Mouse (Mus musculus) spleen, postnatal 10 days (tissue): ENCODE measurements around the gene Lama5.
"Not testable (repeated sequence)": the region's sequence is repeated elsewhere in the genome, so short reads cannot be mapped to it uniquely, and the experiment has no call there.

Source experiments
- DNase-seq, 2 experiments: peaks; one replicate each; pipeline ENCODE4 v3.0.0; 2021 to 2022; ENCODE audit warnings: low spot score in 2 of 2

The Lama5 gene

DNA sequence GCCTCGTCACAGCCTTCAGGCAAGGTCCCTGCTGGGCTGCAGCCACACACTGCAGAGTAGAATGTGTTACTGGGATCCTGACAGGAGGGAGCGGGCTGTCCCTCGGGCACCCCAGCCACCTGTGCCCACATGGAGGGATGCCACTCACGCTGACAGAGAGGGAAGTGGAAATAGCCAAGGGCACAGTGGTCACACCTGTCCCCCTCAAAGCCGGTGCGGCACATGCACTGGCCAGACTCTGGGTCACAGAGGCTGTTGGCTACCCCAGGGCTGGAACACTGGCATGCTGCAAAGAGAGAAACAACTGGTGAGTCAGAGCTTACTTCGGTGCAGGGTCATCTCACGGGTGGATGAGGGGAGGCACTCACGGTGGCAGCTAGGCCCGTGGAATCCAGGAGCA, 26.9 kb downstream of the Lama5 start:
- DNase-seq, result no peak

DNA sequence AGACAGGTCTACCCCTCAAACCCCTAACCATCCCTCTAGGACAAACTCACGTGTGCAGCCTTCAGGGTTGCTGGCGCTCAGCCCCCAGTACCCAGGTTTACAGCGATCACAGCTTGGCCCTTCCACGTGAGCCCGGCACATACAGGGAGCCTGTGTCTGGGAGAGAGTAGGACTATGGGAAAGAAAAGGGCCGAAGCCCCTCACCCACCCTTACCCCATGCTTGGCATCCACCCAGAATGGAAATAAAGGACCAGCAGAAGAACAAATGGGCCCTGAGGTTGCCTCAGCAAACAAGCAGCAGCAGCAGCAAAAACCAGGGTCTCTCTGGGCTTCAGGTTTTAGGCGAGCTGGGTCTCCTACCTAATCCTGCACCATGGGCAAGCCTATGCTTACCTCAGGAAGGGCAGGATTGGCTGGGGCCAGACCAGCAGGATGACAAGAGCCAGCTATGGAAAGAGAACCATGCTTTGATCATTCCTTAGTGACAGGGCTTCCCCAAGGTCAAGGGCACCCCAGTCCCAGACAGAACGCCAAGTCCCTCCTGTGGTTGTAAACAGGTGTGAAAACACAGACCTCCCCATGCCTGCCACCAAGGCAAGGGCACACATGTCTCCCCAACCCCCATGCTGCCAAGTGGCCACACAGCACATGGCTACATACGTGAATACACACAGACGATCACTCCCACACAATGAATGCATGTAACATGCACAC, 28.2 kb downstream of the Lama5 start:
- no peak for DNase-seq

DNA sequence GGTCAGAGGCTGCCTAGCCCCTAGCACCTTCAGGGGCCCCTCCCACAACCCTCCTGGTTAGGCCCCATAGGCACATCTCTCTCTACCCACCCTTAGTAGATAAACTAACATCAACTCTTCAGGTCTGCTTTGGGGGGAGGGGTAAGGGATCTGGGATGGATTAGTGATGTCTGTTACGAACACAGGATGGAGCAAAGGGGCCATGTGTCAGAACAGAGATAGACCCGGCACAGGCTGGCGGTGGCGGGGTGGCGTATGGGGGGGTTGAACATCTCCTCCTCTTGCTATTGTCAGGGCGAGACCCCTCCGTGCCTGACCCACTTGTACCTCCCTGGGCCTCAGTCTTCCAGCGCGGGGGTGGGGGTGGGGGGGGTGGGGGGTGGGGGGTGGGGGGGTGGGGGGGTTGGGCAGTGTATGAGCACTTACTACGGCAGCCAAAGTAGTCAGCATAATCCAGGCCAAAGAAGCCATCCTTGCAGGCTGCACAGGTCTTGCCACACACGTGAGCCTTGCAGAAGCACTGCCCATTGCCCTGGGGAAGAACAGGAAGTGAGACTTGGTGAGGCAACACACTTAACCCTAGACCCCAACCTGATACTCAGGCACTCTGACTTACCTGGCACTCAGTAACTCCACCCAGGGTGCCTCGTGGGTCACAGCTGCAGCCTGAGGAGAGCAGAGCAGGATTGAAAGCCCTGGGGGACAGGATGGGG, 28.9 kb downstream of the Lama5 start:
- DNase-seq, result no peak

DNA sequence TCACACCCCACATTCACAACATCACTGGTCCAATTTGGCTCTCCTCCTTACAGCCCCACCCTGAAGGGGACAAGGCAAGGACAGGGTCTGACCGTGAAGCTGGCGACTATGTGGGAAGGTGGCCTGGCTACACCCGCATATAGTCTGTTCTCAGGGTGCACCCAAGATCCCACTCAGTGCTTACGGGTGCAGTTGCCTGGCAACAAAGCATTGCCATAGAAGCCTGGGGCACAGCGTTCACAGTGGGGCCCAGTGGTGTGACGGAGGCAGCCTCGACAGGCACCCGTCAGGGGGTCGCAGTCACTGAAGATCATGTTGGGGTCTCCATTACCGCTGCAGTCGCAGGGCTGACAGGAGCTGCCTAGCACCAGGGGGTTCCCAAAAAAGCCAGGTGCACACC, 38.3 kb downstream of the Lama5 start:
- no peak for DNase-seq

DNA sequence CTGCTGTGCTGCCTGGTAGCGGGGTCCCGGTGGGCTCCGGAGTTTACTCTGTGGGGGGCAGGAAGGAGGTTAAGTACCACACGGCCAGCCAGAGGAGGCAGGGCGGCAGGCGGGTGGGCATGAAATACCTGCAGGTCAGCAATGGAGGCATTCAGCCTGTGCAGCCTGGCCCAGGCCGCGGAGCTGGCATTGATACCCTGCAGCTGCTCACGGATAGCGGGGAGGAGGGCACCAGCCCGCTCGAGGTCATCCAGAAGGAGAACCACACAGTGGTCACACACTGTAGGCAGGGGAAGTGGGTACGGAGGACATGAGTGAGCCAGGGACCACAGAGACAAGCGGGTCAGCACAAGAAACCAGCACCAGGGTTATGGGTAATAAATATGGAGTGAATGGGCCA, 40.0 kb downstream of the Lama5 start:
- DNase-seq, result no peak

DNA sequence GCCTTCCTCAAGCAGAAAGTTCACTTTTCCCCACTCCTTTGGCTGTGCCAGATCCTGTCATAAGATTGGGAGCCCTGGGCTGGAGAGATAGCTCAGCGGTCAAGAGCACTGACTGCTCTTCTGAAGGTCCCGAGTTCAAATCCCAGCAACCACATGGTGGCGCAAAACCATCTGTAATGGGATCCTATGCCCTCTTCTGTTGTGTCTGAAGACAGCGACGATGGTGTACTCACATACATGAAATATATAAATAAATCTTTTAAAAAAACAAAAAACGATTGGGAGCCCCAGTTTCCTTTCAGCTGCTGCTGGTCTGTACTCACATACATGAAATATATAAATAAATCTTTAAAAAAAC, 40.9 kb downstream of the Lama5 start:
- DNase-seq, result no peak

DNA sequence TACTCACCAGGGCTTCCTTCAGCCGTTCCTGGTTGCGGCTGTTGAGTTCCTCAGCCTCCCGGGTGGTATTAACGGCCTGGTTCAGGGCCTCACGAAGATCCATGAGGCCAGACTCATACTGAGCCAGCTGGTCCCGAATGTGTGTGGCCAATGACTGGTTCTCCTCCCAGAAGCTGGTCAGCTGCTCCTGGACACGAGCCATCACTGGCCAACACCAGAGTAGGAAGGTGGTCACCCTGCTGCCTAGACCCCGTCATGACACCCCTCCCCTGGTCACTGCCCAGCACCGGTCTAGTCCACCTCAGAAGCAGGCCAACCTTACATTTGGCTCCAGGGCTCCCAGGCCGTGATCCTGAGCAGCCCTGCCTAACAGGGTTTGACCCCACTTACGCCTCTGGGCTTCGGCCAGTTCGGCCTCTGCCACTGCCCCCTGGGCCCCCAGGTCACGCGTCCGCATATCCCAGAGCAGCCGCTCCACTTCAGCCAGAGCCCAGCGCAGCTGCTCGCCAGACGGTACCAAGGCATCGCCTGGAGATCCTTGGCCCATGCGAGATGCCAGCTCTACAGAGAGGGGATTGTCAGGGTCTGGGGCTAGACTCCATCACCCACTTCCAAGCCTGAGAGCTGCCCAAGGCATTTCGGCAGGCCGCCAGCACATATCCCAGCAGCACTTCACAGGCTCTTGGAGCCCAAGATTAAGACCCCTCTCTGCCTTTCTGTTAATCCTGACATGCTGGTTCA, 41.5 kb downstream of the Lama5 start:
- no peak for DNase-seq

DNA sequence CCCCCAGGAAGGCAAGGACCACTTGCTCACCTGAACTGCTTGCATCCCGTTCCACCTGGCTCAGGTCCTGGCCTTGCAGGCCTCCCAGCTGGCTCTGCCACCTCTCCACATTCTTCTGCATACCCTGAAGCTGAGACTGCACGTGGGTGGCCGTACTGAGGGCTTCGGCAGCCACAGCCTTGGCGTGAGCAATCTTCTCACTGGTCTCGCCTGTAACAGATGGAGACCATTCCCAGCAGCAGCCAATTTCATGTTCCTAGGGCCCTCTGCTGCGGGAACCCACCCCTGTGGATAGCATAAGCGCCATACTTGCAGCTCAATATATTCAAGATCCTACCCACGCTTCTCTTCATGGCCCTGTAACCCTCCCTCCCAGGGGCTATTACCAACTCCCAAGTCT, 44.1 kb downstream of the Lama5 start:
- DNase-seq, result no peak

DNA sequence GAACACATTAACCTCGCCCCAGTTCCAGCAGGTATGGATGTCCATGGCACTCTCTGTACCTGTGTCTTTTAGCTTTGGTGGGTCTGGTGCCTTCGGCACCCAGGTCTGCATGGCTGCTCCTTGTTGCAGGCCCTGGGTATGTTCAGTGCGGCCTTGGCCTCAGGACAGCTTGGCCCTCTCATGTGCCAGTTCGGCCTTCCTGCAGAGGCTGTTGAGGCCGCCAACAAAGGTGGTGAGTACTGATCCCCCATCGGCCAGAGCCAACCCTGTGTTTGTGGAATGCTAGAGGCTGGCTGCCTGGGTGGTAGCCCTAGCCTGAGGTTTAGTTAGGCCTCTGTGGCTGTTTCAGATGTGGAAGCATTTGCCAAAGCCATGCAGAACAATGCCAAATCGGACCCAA, 49.9 kb downstream of the Lama5 start:
- DNase-seq, result no peak

DNA sequence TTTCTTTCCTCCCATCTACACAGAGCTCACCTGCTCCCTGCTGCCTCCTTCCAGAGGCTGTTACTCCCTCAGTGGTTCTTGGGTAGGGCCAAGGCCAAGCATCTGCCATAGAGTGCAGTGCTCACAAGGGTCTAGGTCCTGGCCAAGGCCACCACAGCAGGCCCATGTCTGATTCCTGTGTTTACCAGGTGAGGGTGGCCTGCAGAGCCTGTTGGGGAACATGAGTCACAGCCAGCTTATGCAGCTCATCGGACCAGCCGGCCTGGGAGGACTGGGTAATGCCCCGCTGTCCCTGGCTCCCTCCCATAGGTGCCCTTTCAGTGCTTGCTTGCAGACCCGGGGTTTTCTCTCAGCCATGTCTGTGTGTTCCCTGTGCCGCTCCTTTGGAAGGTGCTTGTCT, 51.5 kb downstream of the Lama5 start:
- no peak for DNase-seq

DNA sequence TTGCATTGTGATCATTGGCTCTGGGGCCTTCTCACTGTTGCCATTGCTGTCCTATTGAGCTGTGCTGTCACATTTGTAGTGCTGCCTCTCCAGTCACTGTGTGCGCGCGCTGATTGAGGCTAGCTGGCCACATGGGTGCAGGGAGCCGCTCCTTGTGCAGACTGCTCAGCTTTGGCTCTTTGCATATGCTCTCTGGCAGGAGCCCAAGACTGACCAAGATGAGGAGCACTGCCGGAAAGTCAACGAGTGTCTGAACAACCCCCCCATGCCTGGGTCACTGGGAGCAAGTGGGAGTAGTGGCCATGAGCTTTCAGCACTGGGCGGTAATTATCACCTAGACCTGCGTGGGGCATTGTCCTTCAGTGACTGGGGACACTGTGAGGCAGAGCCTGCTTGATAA, 51.9 kb downstream of the Lama5 start:
- DNase-seq, result not testable (repeated sequence)

DNA sequence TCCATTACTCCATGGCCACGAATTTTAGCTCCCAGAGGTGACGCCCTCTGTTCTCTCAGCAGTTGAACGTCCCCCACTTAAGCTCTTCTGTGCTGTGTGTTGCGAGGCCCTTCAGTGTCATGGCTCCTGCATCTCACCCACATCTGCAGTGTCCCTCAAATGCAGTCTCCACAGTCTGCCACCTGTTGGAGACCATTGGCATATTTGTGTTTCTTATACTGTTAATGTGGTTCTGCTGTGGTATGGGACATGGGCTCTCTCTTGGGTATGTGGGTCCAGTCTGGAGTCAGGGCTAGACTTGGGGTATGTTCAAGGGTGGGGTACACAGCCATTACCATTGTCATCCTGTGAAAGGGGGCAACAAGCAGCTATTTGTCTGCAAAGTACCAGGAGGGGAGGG, 52.5 kb downstream of the Lama5 start:
- no peak for DNase-seq

DNA sequence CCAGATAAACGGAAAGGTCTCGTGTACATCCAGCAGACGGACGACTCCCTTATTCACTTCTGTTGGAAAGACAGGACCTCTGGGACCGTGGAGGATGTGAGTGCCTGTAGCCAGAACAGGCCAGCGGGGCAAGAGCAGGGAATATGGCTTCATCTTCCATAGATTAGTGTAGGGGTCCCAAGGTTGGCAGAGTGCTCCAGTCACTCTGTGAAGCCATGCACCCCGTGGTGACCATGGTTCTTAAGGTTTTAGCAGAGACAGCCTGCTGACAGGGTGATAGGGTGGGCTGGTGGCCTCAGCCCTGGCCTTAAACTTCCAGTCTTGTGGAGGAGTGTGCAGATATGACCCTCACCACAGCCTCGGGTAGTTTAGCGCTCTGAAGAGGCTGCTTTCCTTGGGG, 53.5 kb downstream of the Lama5 start:
- no peak for DNase-seq

DNA sequence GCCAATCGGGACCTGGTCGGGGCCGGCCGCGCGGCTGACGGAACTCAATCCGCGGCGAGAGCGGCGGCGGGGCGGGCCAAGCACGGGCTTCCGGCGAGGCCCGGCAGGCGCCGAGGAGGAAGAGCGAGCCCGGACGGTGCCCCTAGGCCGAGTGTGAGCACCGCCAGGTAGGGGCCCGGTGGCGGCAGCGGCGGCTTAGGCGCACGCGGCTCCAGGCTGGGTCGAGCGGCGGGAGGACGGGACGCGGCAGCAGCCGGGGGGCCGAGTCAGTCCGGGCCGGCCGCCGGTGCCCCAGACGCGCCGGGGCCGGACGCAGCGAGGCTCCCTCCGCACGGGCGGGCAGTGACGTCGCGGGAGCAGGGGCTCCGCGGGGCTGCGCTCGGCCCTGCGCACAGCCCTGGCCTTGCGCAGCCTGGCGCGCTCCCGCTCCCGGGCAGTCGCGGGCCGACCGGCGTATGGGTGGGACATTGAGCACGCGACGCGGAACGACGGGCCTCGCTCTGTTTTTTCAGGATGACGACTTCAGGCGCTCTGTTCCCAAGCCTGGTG, 54.1 kb downstream of the Lama5 start:
- DNase-seq, result no peak

DNA sequence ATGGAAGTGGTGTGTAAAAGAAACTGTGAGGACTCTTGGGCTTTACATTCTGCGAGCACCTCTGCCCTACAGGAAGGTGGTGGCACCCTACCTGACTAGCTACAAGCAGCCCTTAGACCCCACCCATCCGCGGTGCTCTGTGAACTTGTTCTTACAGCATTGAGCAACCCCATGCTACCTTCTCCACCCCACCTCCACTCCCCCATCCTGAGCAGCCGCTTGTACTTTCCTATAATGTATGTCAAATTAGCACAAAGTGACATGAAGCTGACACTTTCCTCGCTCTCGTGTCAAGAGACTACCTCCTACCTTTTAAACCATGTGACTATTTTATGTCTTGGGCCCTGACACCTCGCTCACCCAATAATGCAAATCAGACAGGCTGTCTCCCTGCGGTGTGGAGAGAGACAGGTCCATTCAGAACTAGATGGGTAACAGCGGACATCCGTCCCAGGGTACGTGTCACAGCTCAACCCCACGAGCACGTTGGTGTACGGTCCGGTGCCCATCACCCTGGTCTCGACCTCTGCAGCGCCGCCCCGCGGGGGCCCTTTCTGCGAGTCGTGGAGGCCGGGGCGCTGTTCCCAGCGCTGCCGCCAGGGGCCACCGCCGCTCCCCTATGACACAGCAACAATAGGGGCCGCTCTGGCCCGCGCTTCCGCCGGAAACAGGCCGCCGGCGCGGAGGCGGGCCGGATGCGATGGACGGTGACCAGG, 54.7 kb downstream of the Lama5 start, which contains the start of gene Adrm1:
Gene Adrm1, plus strand, starts transcription at position 680 of the 716 bp plus-strand sequence.
- peak; percentile 97 for DNase-seq

DNA sequence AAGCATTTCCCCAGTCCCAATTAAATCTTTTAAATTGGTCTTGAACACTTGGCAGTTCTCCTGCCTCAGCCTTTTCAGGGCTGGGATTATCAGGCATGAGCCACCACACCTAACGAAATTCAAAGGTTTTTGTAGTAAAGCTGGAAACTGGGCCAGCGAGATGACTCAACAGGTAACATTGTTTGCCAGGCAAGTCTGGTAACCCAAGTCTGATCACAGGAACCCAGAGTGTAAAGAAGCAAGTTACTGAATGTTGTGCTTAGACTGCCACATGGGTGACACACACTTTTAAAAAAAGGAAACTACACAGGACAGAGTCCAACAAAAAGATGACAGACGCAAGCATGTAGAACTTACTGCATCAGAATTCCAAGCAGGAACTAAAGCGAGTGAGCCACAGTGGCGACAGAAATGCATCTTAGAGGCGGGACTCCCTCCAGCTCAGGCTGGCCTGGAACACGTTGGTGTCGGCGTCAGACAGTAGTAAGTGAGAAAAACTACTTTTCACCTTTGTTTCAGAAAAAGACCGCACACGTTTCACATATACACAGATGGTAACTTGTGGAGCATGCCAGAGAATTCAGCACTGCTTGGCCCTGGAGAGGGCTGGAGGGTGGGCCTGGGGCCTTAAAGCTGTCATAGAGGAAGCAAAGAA, 55.4 kb downstream of the Lama5 start:
- DNase-seq, result no peak

DNA sequence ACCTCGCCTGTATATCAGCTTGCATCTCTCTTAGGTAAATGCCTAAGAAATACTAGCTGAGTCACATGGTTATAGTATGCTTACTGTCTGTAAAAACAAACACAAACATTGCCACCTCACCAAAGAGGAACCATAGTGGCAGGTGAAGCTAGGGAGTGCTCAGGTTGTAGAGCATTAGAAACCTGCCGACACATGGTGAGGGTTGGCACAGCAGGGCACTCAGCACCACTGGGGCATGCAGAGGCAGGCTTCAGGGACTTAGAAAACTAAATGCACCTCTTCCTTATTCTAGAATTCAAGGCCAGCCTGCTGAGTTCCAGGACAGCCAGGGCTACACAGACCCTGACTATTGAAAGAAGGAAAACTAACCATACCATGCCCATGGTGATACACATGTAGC, 58.8 kb downstream of the Lama5 start:
- no peak for DNase-seq

DNA sequence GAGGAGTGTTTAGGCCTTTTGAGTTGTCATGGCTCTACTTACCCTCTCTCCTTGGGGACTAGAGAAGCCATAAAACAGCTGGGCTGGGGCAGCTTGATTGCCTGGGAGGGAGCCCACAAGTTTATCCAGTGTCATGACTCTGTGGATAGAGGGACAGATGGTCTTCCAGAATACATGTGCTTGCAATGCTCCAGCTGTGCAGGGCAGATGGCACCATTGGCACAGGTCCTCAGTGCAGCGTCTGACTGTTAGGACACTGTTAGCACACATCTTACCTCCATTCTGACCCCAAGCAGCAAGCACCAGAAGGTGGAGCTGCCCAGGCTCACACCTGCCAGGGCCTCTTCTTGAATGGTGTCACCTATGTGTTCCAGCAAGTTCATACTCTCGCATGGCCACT, 59.8 kb downstream of the Lama5 start:
- DNase-seq, result no peak

DNA sequence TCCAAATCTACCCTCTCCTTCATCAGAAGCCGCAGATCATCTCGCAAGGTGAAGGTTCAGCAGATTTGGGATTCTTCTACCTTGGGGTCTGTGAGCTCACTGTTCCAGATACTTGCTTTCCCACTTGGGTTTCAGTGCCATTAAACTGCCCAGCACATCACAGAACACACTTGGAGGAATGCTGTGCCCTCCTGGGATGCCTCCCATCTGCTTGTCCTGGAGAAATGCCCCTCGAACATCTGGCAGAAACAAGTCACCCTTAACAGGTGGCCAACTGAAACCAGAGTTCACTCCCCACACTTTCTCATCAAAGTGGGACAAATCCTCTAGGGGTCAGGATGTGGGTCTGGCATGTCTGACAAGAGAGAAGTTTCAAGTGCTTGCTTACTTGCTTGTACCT, 67.0 kb downstream of the Lama5 start:
- no peak for DNase-seq

DNA sequence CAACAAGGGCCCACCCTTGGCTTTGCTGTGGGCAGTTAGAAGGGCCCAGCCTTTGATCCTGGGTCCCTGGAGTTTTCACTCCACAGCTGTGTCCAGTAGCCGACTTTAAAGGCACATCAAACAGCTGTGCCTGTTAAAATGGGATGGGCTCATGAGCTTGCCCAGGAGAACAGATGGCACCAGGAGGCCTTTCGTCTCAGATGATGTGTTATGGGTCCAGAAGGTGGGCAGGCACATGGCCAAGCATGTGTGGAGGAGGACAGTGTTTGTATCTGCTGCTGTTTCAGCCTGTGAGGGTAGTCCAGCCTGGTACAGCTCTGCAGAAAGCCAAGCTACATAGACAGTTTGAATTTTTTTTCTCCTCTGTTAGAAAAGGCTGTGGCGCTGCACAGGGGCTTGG, 70.9 kb downstream of the Lama5 start:
- no peak for DNase-seq

DNA sequence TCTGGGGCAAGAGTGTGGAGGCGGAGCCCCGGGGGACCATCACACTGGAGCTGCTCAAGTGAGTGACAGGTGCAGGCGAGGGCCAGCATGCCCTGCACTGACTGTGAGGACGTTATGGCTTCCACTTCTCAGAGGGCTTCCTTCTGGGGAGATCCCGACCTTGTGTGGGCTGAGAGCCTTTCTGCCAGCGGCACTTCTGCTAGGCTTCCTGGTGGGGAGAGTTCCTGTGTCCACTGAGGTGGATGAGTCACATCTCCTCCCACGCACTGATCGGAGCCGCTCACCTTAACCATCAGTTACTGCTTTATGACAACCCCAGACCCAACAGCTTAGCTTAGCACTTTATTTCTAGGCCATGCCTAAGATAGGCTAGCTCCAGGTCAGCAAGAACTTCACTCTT, 77.1 kb downstream of the Lama5 start:
- no peak for DNase-seq

DNA sequence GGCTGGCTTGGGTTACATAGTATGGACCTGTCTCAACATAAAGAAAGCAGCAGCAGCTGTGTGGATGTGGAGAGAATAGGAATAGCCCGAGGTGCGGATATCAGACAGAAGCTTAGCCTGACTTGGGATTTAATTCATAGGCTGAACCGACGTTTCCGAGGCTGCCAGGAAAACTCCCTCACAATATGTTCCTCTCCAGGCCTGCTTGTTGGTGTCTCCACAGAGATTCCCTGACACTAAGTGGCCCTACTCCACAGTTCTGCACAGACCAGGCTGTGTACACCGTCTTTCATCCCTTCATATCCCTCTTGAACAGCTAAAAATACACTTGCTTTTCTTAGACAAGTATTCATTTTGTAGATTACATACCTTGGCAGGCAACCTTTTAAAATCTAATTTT, 78.3 kb downstream of the Lama5 start:
- no peak for DNase-seq
